Comparison of ENCODE assay signal across 26 mouse cellular contexts in the genomic region with DNA sequence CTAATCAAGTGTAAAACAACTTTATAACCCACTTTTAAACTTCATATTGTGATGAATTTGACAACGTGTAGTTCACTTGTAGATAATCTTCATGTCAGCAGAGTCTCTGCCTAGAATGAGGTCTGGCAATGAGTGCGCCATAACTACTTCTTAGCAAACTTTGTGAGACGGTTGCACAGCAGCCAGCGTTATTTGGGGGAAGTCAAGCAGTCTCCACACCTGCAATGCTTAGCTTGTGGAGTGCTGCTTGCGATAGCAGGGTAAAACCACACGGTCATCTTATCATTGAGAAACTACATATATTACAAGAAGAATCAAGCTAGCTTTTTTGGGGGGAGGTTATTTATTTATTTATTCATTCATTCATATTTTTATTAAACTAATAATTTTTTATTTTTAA. TPM values are rescaled to one million over a fixed set of nuclear protein-coding genes. Genes with fewer than 3 reads are reported as not detected.
"Had no signal": no experiment of that assay in that cellular context is flagged by ENCODE, and none has a peak within 500 bp of the region (broad histone marks: within the 10 kb centered on the region; RNA-seq: fewer than 3 reads in every experiment).

No protein-coding gene starts in this region.

- H3K9ac ChIP-seq: heart, embryonic 12.5 days; hindbrain, embryonic 12.5 days; hindbrain, embryonic 14.5 days; intestine, embryonic 15.5 days; limb, embryonic 12.5 days; liver, embryonic 12.5 days; liver, embryonic 14.5 days had no signal

- H3K4me1 ChIP-seq: heart, embryonic 10.5 days; hindbrain, embryonic 10.5 days; hindbrain, embryonic 12.5 days; intestine, embryonic 15.5 days; limb, embryonic 10.5 days; limb, embryonic 12.5 days; liver, embryonic 12.5 days had no signal

- H3K9me3 ChIP-seq: heart, embryonic 10.5 days; heart, embryonic 12.5 days; hindbrain, embryonic 10.5 days; hindbrain, embryonic 12.5 days; intestine, embryonic 15.5 days; limb, embryonic 10.5 days; limb, embryonic 12.5 days; liver, embryonic 12.5 days had no signal

- H3K4me2 ChIP-seq: heart, embryonic 12.5 days; hindbrain, embryonic 12.5 days; hindbrain, embryonic 14.5 days; intestine, embryonic 15.5 days; limb, embryonic 12.5 days; liver, embryonic 12.5 days had no signal

- H3K4me3 ChIP-seq: heart, embryonic 10.5 days; heart, embryonic 12.5 days; hindbrain, embryonic 10.5 days; hindbrain, embryonic 12.5 days; intestine, embryonic 15.5 days; layer of hippocampus, adult 2 months; left cerebral cortex, adult 2 months; limb, embryonic 10.5 days; limb, embryonic 12.5 days; liver, embryonic 12.5 days had no signal

- H3K36me3 ChIP-seq: heart, embryonic 10.5 days; heart, embryonic 12.5 days; hindbrain, embryonic 10.5 days; hindbrain, embryonic 12.5 days; intestine, embryonic 15.5 days; limb, embryonic 10.5 days; limb, embryonic 12.5 days; liver, embryonic 12.5 days had no signal

- DNase-seq: gastrocnemius, postnatal 14 days; gastrocnemius, postnatal 36 days; heart, postnatal 10 days; heart, postnatal 4 days; kidney, adult 18-20 months; kidney, adult 8-10 months; kidney, postnatal 10 days; kidney, postnatal 25 days; kidney, postnatal 4 days; liver had no signal

- ATAC-seq: hindbrain, embryonic 16.5 days; inflammation-experienced regulatory T-cells, adult 6 months; intestine, embryonic 15.5 days; intestine, postnatal 0 days; liver, embryonic 12.5 days had no signal

- H3K27ac ChIP-seq: heart, embryonic 10.5 days; hindbrain, embryonic 10.5 days; hindbrain, embryonic 12.5 days; hindbrain, embryonic 14.5 days; intestine, embryonic 15.5 days; layer of hippocampus, adult 2 months; left cerebral cortex, adult 2 months; limb, embryonic 10.5 days; limb, embryonic 12.5 days; liver, embryonic 12.5 days; liver, embryonic 14.5 days had no signal

- H3K27me3 ChIP-seq: heart, embryonic 12.5 days; hindbrain, embryonic 12.5 days; intestine, embryonic 15.5 days; limb, embryonic 12.5 days; liver, embryonic 12.5 days had no signal

RNA-seq across cellular contexts. Expression of a gene that starts 42.0 kb away (rescaled TPM):
- total RNA-seq: granulocyte monocyte progenitor cell, adult 5-6 weeks had no signal
- polyA plus RNA-seq: inflammation-experienced regulatory T-cells, adult 6 months; liver, embryonic 12.5 days had no signal
